Mouse (Mus musculus) heart, postnatal 0 days (tissue): ENCODE results near the gene Mms22l. TPM values are rescaled to one million over a fixed set of nuclear protein-coding genes. Genes with fewer than 3 reads are reported as not detected.
A peak's percentile ranks its signal among the peaks of the same experiment; 100 is the strongest.

Experiments used
- ATAC-seq: fragments of 200-750 bp; cut with Nextera tagmentation; 2 replicates; pipeline ENCODE4 v1.8.0; 2017; ENCODE audit warnings: low read depth, moderate number of reproducible peaks, moderate library complexity; ENCODE audit not compliant: insufficient read depth
- DNase-seq: peaks from one replicate; pipeline ENCODE4 v3.0.0-alpha.2; 2016; ENCODE audit warnings: low spot score
- H3K27ac ChIP-seq: fragments of 300-500 bp; sonication (generic); 2 replicates; pipeline ENCODE4 v1.5.1; 2014; ENCODE audit warnings: low read depth, mild to moderate bottlenecking
- H3K27me3 ChIP-seq: fragments of 300-500 bp; sonication (generic); 2 replicates; pipeline ENCODE4 v1.6.1; 2014; ENCODE audit warnings: low read length, mixed read lengths; ENCODE audit not compliant: control insufficient read depth, insufficient read depth
- H3K36me3 ChIP-seq: fragments of 300-500 bp; sonication (generic); replicated peaks from 2 replicates; pipeline ENCODE4 v1.6.1; 2014; ENCODE audit warnings: low read length, mixed read lengths; ENCODE audit not compliant: control insufficient read depth, insufficient read depth
- H3K4me1 ChIP-seq: fragments of 300-500 bp; sonication (generic); 2 replicates; pipeline ENCODE4 v1.6.1; 2014; ENCODE audit warnings: antibody characterized with exemption; ENCODE audit not compliant: control insufficient read depth, insufficient read depth
- H3K4me2 ChIP-seq: fragments of 300-500 bp; sonication (generic); 2 replicates; pipeline ENCODE4 v1.6.1; 2014; ENCODE audit warnings: low read depth, mild to moderate bottlenecking, low read length, moderate library complexity
- H3K4me3 ChIP-seq: fragments of 300-500 bp; sonication (generic); 2 replicates; pipeline ENCODE4 v1.5.1; 2014; ENCODE audit warnings: low read depth, low read length
- H3K9ac ChIP-seq: fragments of 300-500 bp; sonication (generic); replicated peaks from 2 replicates; pipeline ENCODE4 v1.6.1; 2014; ENCODE audit warnings: low read depth, low read length, mixed read lengths
- H3K9me3 ChIP-seq: fragments of 300-500 bp; sonication (generic); replicated peaks from 2 replicates; pipeline ENCODE4 v1.6.1; 2016; ENCODE audit warnings: low read length; ENCODE audit not compliant: control insufficient read depth
- CTCF ChIP-seq: IDR thresholded peaks from 2 replicates; pipeline ENCODE4 v1.5.1; 2016; ENCODE audit warnings: antibody characterized with exemption, control low read depth, low read depth
- EP300 ChIP-seq: IDR thresholded peaks from 2 replicates; pipeline ENCODE4 v1.6.1; 2016; ENCODE audit warnings: antibody characterized with exemption, low read depth
- WGBS: fragments of 180-500 bp; shearing (Covaris S2); extraction: QIAGEN DNeasy Blood & Tissue Kit; methylation state at CpG from one replicate; pipeline ENCODE4 v1.1.7; 2014; 5-methylcytosine and 5-hydroxymethylcytosine counted together
- polyA plus RNA-seq: library from polyadenylated mRNA; unstranded; fragments of >200 nt; fragmentation: Nextera tagmentation; extraction: Ambion mirVana; gene quantifications from 2 replicates; pipeline ENCODE4 v1.2.1, GENCODE M21; 2015
- total RNA-seq: library from RNA; depleted of rRNA; stranded (reverse); fragments of >200 nt; gene quantifications from 2 replicates; pipeline ENCODE4 v1.2.3, GENCODE M21; 2014; ENCODE audit warnings: low replicate concordance

Mms22l gene
- total and polyA plus RNA-seq, 2 experiments from 2014 or later, result 5.2 TPM

- ATAC-seq, result no peak
- Histone ChIP-seq H3K27me3 (no peaks in the 10 kb centered on the region), H3K4me2 (no peak overlapping the region), H3K9me3 (no peaks in the 10 kb centered on the region), H3K36me3 (no peaks in the 10 kb centered on the region), H3K4me3 (no peak overlapping the region), H3K4me1 (no peaks in the 10 kb centered on the region), H3K27ac (no peak overlapping the region), H3K9ac (no peak overlapping the region)
- DNase-seq, result no peak
- 81% methylated on average over 7 of the region's 7 CpGs for WGBS
- no peak for TF ChIP-seq EP300
- TF ChIP-seq CTCF, result no peak
Measured at GRCm38 (mm10) chr4:24568989-24569556, 72.8 kb downstream of the Mms22l start.

DNA sequence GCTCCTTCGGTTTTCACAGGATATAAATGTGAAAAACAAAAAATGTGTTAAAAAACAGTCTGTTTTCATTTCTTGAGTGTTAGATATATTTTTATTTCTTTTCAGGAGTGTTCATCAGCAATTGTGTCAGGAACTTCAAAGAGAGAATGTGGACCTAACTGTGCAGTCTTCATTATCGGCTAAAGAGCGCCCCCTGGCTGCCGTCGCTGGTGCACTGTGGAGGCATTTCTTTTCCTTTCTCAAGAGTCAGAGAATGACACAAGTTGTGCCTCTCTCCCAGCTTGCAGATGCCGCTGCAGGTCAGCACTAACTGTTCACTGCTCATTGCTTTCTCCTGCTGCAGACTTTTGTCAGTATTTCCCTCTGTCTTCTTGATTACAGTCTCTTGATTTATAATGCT, 78.0 kb downstream of the Mms22l start:
- 18% methylated on average over 6 of the region's 6 CpGs for WGBS
- no peak overlapping the region for H3K9ac ChIP-seq
- H3K4me1 ChIP-seq, result no peaks in the 10 kb centered on the region
- ATAC-seq (peak; percentile 49; the same call in 1 of the 2 replicates), DNase-seq (peak; percentile 45)
- no peak overlapping the region for H3K4me2 ChIP-seq
- H3K27ac ChIP-seq, result no peak overlapping the region
- no peaks in the 10 kb centered on the region for H3K36me3 ChIP-seq
- TF ChIP-seq CTCF (peak; percentile 83), EP300 (no peak)
- no peak overlapping the region for H3K4me3 ChIP-seq
- no peaks in the 10 kb centered on the region for H3K9me3 ChIP-seq
- H3K27me3 ChIP-seq, result no peaks in the 10 kb centered on the region

- Histone ChIP-seq H3K4me2 (no peak overlapping the region), H3K9me3 (no peaks in the 10 kb centered on the region), H3K9ac (no peak overlapping the region), H3K4me3 (no peak overlapping the region), H3K4me1 (no peaks in the 10 kb centered on the region), H3K36me3 (no peaks in the 10 kb centered on the region), H3K27me3 (no peaks in the 10 kb centered on the region), H3K27ac (no peak overlapping the region)
- DNase-seq (no peak), ATAC-seq (no peak)
- 90% methylated on average over 5 of the region's 5 CpGs for WGBS
- TF ChIP-seq EP300 (no peak), CTCF (no peak)
Measured at GRCm38 (mm10) chr4:24577594-24577993, 81.3 kb downstream of the Mms22l start.

DNA sequence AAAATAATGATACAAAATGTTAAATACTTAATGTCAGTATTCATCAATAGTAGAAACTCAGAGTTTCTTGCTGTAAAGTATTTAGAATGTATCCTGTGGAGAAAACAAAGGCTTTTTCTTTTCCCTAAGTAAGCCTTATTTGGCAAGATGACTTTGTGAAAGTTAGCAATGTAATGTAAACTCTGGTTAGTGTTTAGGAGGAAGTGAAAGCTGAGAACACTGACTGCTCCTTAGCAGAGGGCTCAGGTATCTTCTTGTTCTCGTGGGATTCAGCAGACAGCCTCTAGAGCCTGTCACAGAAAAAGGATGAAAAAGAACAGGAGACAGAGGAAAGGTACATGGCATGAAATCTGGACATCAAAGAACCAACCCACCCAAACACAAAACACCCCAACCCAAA, 86.0 kb downstream of the Mms22l start:
- H3K27ac ChIP-seq, result no peak overlapping the region
- no peaks in the 10 kb centered on the region for H3K36me3 ChIP-seq
- 44% methylated on average over 1 of the region's 1 CpGs for WGBS
- no peaks in the 10 kb centered on the region for H3K4me1 ChIP-seq
- H3K4me2 ChIP-seq, result no peak overlapping the region
- no peak overlapping the region for H3K9ac ChIP-seq
- no peaks in the 10 kb centered on the region for H3K9me3 ChIP-seq
- DNase-seq (no peak), ATAC-seq (no peak)
- TF ChIP-seq CTCF (no peak), EP300 (no peak)
- no peaks in the 10 kb centered on the region for H3K27me3 ChIP-seq
- no peak overlapping the region for H3K4me3 ChIP-seq

DNA sequence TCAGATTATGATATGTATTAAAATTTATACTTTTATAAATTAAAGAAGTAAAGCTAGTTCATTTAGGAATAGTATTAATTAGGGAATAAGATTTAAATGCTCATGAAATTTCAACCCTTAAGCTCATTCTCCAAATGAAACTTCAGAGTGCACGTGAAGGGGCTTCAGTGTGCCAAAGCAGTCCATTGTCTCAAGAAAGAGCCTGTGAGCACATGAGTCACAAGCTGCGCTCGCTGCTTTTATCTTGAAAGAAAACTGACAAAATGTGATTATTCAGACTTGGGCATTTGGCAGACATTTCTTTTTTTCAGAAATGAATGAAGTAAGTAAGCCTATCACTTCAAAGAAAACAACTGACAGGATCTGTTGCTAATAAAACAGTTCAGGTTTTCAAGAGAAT, 87.7 kb downstream of the Mms22l start:
- Histone ChIP-seq H3K27ac (no peak overlapping the region), H3K4me2 (no peak overlapping the region), H3K9me3 (no peaks in the 10 kb centered on the region), H3K4me3 (no peak overlapping the region), H3K27me3 (no peaks in the 10 kb centered on the region), H3K4me1 (no peaks in the 10 kb centered on the region), H3K36me3 (0 out of 2 replicates have a peak, but pooled peaks cover 4% of the 10 kb centered on the region), H3K9ac (no peak overlapping the region)
- TF ChIP-seq EP300 (no peak), CTCF (no peak)
- DNase-seq (no peak), ATAC-seq (no peak)
- 66% methylated on average over 3 of the region's 3 CpGs for WGBS

GRCm38 (mm10) chr4:24594824-24595223, 98.6 kb downstream of the Mms22l start:
- Histone ChIP-seq H3K27ac (no peak overlapping the region), H3K9me3 (no peaks in the 10 kb centered on the region), H3K27me3 (no peaks in the 10 kb centered on the region), H3K4me3 (no peak overlapping the region), H3K4me2 (no peak overlapping the region), H3K9ac (no peak overlapping the region), H3K4me1 (no peaks in the 10 kb centered on the region), H3K36me3 (peaks cover 10% of the 10 kb centered on the region)
- no peak for ATAC-seq
- TF ChIP-seq CTCF (no peak), EP300 (no peak)
- DNase-seq, result no peak
